Mouse (Mus musculus): Measurements from ENCODE around the gene Miip. TPM values are rescaled to one million over a fixed set of nuclear protein-coding genes. Genes with fewer than 3 reads are reported as not detected.
"Not testable (repeated sequence)": the region's sequence is repeated elsewhere in the genome, so short reads cannot be mapped to it uniquely, and the experiment has no call there.

Miip gene
- total RNA-seq, 2 experiments from 2014 or later = 17.5 to 20.0 TPM

GRCm38 (mm10) chr4:147869238-147869637 is 622 bp upstream of the Miip start:
- DNase-seq = no peak

- DNase-seq = no peak
Measured at GRCm38 (mm10) chr4:147867563-147868449, 810 bp downstream of the Miip start.

GRCm38 (mm10) chr4:147866793-147867192 is 1.8 kb downstream of the Miip start:
- not testable (repeated sequence) for DNase-seq

GRCm38 (mm10) chr4:147866056-147866455 is 2.6 kb downstream of the Miip start:
- no peak for DNase-seq

GRCm38 (mm10) chr4:147865651-147866050 is 3.0 kb downstream of the Miip start:
- DNase-seq = no peak

GRCm38 (mm10) chr4:147862051-147862450 is 6.6 kb downstream of the Miip start:
- DNase-seq = no peak

- no peak for DNase-seq
Measured at GRCm38 (mm10) chr4:147850776-147851175, 17.8 kb downstream of the Miip start.

GRCm38 (mm10) chr4:147848584-147848991 is 20.0 kb downstream of the Miip start:
- no peak for DNase-seq

- peak; percentile 67 to 72 for DNase-seq
Measured at GRCm38 (mm10) chr4:147847614-147848583, 20.7 kb downstream of the Miip start, which contains the start of gene Zfp933. Zfp933 (minus strand) TSS chr4:147848366.

- no peak for DNase-seq
Measured at GRCm38 (mm10) chr4:147842871-147843270, 25.7 kb downstream of the Miip start.

GRCm38 (mm10) chr4:147839282-147839681 is 29.3 kb downstream of the Miip start:
- DNase-seq = peak in 1 of 2 experiments; percentile 47

GRCm38 (mm10) chr4:147824389-147824788 is 44.2 kb downstream of the Miip start:
- no peak for DNase-seq

- not testable (repeated sequence) for DNase-seq
Measured at GRCm38 (mm10) chr4:147821414-147821813, 47.2 kb downstream of the Miip start.

- DNase-seq = not testable (repeated sequence)
Measured at GRCm38 (mm10) chr4:147819659-147820058, 49.0 kb downstream of the Miip start.

GRCm38 (mm10) chr4:147814592-147815167 is 53.9 kb downstream of the Miip start:
- no peak for DNase-seq

- DNase-seq = no peak
Measured at GRCm38 (mm10) chr4:147813249-147813765, 55.3 kb downstream of the Miip start.

Other genes with a start within 250 kb of the Miip start
- under 1 TPM; 0.35 to 0.43 TPM for gene Zfp979, start 226.3 kb downstream of the Miip start, total RNA-seq (2021)
- not detected for gene Zfp534, start 166.3 kb downstream of the Miip start, total RNA-seq (2021)
- gene Zfp984, start 59.0 kb downstream of the Miip start, total RNA-seq (2021) = 1 to 10 TPM; 1.9 to 2.7 TPM
- gene Zfp933, start 20.4 kb downstream of the Miip start, total RNA-seq (2021) = 10 to 100 TPM; 21.8 to 22.0 TPM
- 10 to 100 TPM; 10.5 to 11.0 TPM for gene Fv1, start 163 bp upstream of the Miip start, total RNA-seq (2021)
- 100 to 1,000 TPM; 174 to 194 TPM for gene Mfn2, start 35.9 kb upstream of the Miip start, total RNA-seq (2021)
- 10 to 100 TPM; 21.3 to 25.1 TPM for gene Plod1, start 68.0 kb upstream of the Miip start, total RNA-seq (2021)
- 10 to 100 TPM; 27.4 to 30.0 TPM for gene 2510039O18Rik, start 72.1 kb upstream of the Miip start, total RNA-seq (2021)
- gene Nppb, start 117.0 kb upstream of the Miip start, total RNA-seq (2021) = not detected
- not detected for gene Nppa, start 131.9 kb upstream of the Miip start, total RNA-seq (2021)
- gene Clcn6, start 170.0 kb upstream of the Miip start, total RNA-seq (2021) = 10 to 100 TPM; 71.1 to 75.3 TPM
- 10 to 100 TPM; 29.1 to 33.2 TPM for gene Mthfr, start 170.3 kb upstream of the Miip start, total RNA-seq (2021)
- 1 to 10 TPM; 7.3 TPM for gene Agtrap, start 219.2 kb upstream of the Miip start, total RNA-seq (2021)